Mouse (Mus musculus) hindbrain, embryonic 14.5 days (tissue): ENCODE measurements at regions not wholly inside any gene's neighbourhood (a gene's known extent, or its start where the extent isn't known, plus 50 kb on each side); places are given as distances from the start of the nearest gene placed in this dataset.

ENCODE experiments used
- ATAC-seq: fragments of 200-750 bp; cut with Nextera tagmentation; 2 replicates; pipeline ENCODE4 v1.8.0; 2017; ENCODE audit warnings: moderate number of reproducible peaks, mild to moderate bottlenecking, moderate TSS enrichment, moderate library complexity; ENCODE audit not compliant: low FRiP score
- DNase-seq: peaks from one replicate; pipeline ENCODE4 v3.0.0-alpha.2; 2015; ENCODE audit warnings: low spot score
- H3K27ac ChIP-seq: fragments of 300-500 bp; sonication (generic); 2 replicates; pipeline ENCODE4 v1.5.1; 2014; ENCODE audit warnings: mild to moderate bottlenecking, moderate library complexity
- H3K27me3 ChIP-seq: fragments of 300-500 bp; sonication (generic); 2 replicates; pipeline ENCODE4 v1.6.1; 2014; ENCODE audit warnings: mild to moderate bottlenecking, low read length, mixed read lengths; ENCODE audit not compliant: control insufficient read depth, insufficient read depth
- H3K36me3 ChIP-seq: fragments of 300-500 bp; sonication (generic); replicated peaks from 2 replicates; pipeline ENCODE4 v1.6.1; 2014; ENCODE audit not compliant: control insufficient read depth, insufficient read depth
- H3K4me1 ChIP-seq: fragments of 300-500 bp; sonication (generic); replicated peaks from 2 replicates; pipeline ENCODE4 v1.6.1; 2014; ENCODE audit warnings: antibody characterized with exemption, low read length, mixed read lengths; ENCODE audit not compliant: control insufficient read depth, insufficient read depth
- H3K4me2 ChIP-seq: fragments of 300-500 bp; sonication (generic); replicated peaks from 2 replicates; pipeline ENCODE4 v1.6.1; 2014; ENCODE audit warnings: mild to moderate bottlenecking, moderate library complexity
- H3K4me3 ChIP-seq: fragments of 300-500 bp; sonication (generic); replicated peaks from 2 replicates; pipeline ENCODE4 v1.5.1; 2014; ENCODE audit warnings: mild to moderate bottlenecking, low read length
- H3K9ac ChIP-seq: fragments of 300-500 bp; sonication (generic); 2 replicates; pipeline ENCODE4 v1.6.1; 2014
- H3K9me3 ChIP-seq: fragments of 300-500 bp; sonication (generic); 2 replicates; pipeline ENCODE4 v1.6.1; 2016; ENCODE audit warnings: low read length; ENCODE audit not compliant: control insufficient read depth
- WGBS: fragments of 180-500 bp; shearing (Covaris S2); extraction: QIAGEN DNeasy Blood & Tissue Kit; methylation state at CpG from one replicate; pipeline ENCODE4 v1.1.7; 2014; 5-methylcytosine and 5-hydroxymethylcytosine counted together

GRCm38 (mm10) chr12:99118381-99119115 lies 198.2 kb downstream of the Ttc8 start:
- H3K4me3 ChIP-seq: no peak overlapping the region
- no peak overlapping the region for H3K27ac ChIP-seq
- H3K9ac ChIP-seq: no peak overlapping the region
- WGBS: 89% methylated on average over 12 of the region's 12 CpGs
- H3K9me3 ChIP-seq: 0 out of 2 replicates have a peak, but pooled peaks cover 5% of the 10 kb centered on the region
- no peaks in the 10 kb centered on the region for H3K36me3 ChIP-seq
- DNase-seq (no peak), ATAC-seq (no peak)
- no peaks in the 10 kb centered on the region; the same call in 1 of the 2 replicates for H3K4me1 ChIP-seq
- no peak overlapping the region for H3K4me2 ChIP-seq
- H3K27me3 ChIP-seq: no peaks in the 10 kb centered on the region

GRCm38 (mm10) chr12:99119966-99120365 lies 199.6 kb downstream of the Ttc8 start:
- H3K27ac ChIP-seq: no peak overlapping the region
- no peaks in the 10 kb centered on the region; the same call in 1 of the 2 replicates for H3K4me1 ChIP-seq
- DNase-seq (no peak), ATAC-seq (no peak)
- no peak overlapping the region for H3K9ac ChIP-seq
- no peak overlapping the region for H3K4me3 ChIP-seq
- H3K36me3 ChIP-seq: no peaks in the 10 kb centered on the region
- WGBS: 68% methylated on average over 9 of the region's 9 CpGs
- no peak overlapping the region for H3K4me2 ChIP-seq
- no peaks in the 10 kb centered on the region for H3K27me3 ChIP-seq
- H3K9me3 ChIP-seq: 0 out of 2 replicates have a peak, but pooled peaks cover 5% of the 10 kb centered on the region

- 0 out of 2 replicates have a peak, but pooled peaks cover 2% of the 10 kb centered on the region for H3K9me3 ChIP-seq
- ATAC-seq (no peak), DNase-seq (no peak)
- H3K4me2 ChIP-seq: no peak overlapping the region
- 77% methylated on average over 15 of the region's 15 CpGs for WGBS
- H3K27me3 ChIP-seq: no peaks in the 10 kb centered on the region
- no peaks in the 10 kb centered on the region for H3K4me1 ChIP-seq
- H3K36me3 ChIP-seq: no peaks in the 10 kb centered on the region
- H3K4me3 ChIP-seq: no peak overlapping the region
- no peak overlapping the region for H3K27ac ChIP-seq
- no peak overlapping the region for H3K9ac ChIP-seq
Measured at GRCm38 (mm10) chr12:99123611-99124495, 203.5 kb downstream of the Ttc8 start.

- ATAC-seq: no peak
- no peaks in the 10 kb centered on the region for H3K27me3 ChIP-seq
- no peak for DNase-seq
- no peak overlapping the region for H3K9ac ChIP-seq
- H3K4me3 ChIP-seq: no peak overlapping the region
- H3K36me3 ChIP-seq: no peaks in the 10 kb centered on the region
- WGBS: 95% methylated on average over 2 of the region's 2 CpGs
- no peak overlapping the region for H3K27ac ChIP-seq
- no peak overlapping the region for H3K4me2 ChIP-seq
- no peaks in the 10 kb centered on the region for H3K9me3 ChIP-seq
- H3K4me1 ChIP-seq: no peaks in the 10 kb centered on the region
Measured at GRCm38 (mm10) chr12:99126129-99126528, 205.8 kb downstream of the Ttc8 start.
